Mouse (Mus musculus): ENCODE results near the gene Pde7b.

DNA sequence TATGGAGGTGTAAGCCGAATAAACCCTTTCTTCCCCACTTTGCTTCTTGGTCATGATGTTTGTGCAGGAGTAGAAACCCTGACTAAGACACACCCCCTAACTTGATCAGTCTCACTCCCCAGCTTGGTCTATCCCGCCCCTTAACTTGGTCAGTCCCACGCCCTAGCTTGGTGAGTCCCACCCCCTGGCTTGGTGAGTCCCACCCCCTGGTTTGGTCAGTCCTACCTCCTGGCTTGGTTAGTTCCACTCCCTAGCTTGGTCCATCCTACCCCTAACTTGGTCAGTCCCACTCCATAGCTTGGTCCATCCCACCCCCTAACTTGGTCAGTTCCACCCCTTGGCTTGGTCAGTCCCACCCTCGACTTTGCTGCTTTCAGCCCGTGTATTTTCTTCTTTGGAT, 31.3 kb upstream of the Pde7b start:
- TF ChIP-seq POLR2A (IDR thresholded peaks at IDR 0.05; ENCODE audit: control insufficient read depth, low read depth, low read length) (no peak), CTCF (IDR thresholded peaks at IDR 0.05; ENCODE audit: control insufficient read depth, insufficient read depth, insufficient replicate concordance, low read depth, low read length) (no peak)
